Mouse (Mus musculus) heart, postnatal 0 days (tissue): Measurements from ENCODE around the gene Dnah2. TPM values are rescaled to one million over a fixed set of nuclear protein-coding genes. Genes with fewer than 3 reads are reported as not detected.
A peak's percentile ranks its signal among the peaks of the same experiment; 100 is the strongest.

Experiments
- ATAC-seq: fragments of 200-750 bp; cut with Nextera tagmentation; 2 replicates; pipeline ENCODE4 v1.8.0; 2017; ENCODE audit warnings: low read depth, moderate number of reproducible peaks, moderate library complexity; ENCODE audit not compliant: insufficient read depth
- DNase-seq: peaks from one replicate; pipeline ENCODE4 v3.0.0-alpha.2; 2016; ENCODE audit warnings: low spot score
- H3K27ac ChIP-seq: fragments of 300-500 bp; sonication (generic); 2 replicates; pipeline ENCODE4 v1.5.1; 2014; ENCODE audit warnings: low read depth, mild to moderate bottlenecking
- H3K27me3 ChIP-seq: fragments of 300-500 bp; sonication (generic); 2 replicates; pipeline ENCODE4 v1.6.1; 2014; ENCODE audit warnings: low read length, mixed read lengths; ENCODE audit not compliant: control insufficient read depth, insufficient read depth
- H3K36me3 ChIP-seq: fragments of 300-500 bp; sonication (generic); replicated peaks from 2 replicates; pipeline ENCODE4 v1.6.1; 2014; ENCODE audit warnings: low read length, mixed read lengths; ENCODE audit not compliant: control insufficient read depth, insufficient read depth
- H3K4me1 ChIP-seq: fragments of 300-500 bp; sonication (generic); 2 replicates; pipeline ENCODE4 v1.6.1; 2014; ENCODE audit warnings: antibody characterized with exemption; ENCODE audit not compliant: control insufficient read depth, insufficient read depth
- H3K4me2 ChIP-seq: fragments of 300-500 bp; sonication (generic); 2 replicates; pipeline ENCODE4 v1.6.1; 2014; ENCODE audit warnings: low read depth, mild to moderate bottlenecking, low read length, moderate library complexity
- H3K4me3 ChIP-seq: fragments of 300-500 bp; sonication (generic); 2 replicates; pipeline ENCODE4 v1.5.1; 2014; ENCODE audit warnings: low read depth, low read length
- H3K9ac ChIP-seq: fragments of 300-500 bp; sonication (generic); replicated peaks from 2 replicates; pipeline ENCODE4 v1.6.1; 2014; ENCODE audit warnings: low read depth, low read length, mixed read lengths
- H3K9me3 ChIP-seq: fragments of 300-500 bp; sonication (generic); replicated peaks from 2 replicates; pipeline ENCODE4 v1.6.1; 2016; ENCODE audit warnings: low read length; ENCODE audit not compliant: control insufficient read depth
- CTCF ChIP-seq: IDR thresholded peaks from 2 replicates; pipeline ENCODE4 v1.5.1; 2016; ENCODE audit warnings: antibody characterized with exemption, control low read depth, low read depth
- EP300 ChIP-seq: IDR thresholded peaks from 2 replicates; pipeline ENCODE4 v1.6.1; 2016; ENCODE audit warnings: antibody characterized with exemption, low read depth
- WGBS: fragments of 180-500 bp; shearing (Covaris S2); extraction: QIAGEN DNeasy Blood & Tissue Kit; methylation state at CpG from one replicate; pipeline ENCODE4 v1.1.7; 2014; 5-methylcytosine and 5-hydroxymethylcytosine counted together
- polyA plus RNA-seq: library from polyadenylated mRNA; unstranded; fragments of >200 nt; fragmentation: Nextera tagmentation; extraction: Ambion mirVana; gene quantifications from 2 replicates; pipeline ENCODE4 v1.2.1, GENCODE M21; 2015
- total RNA-seq: library from RNA; depleted of rRNA; stranded (reverse); fragments of >200 nt; gene quantifications from 2 replicates; pipeline ENCODE4 v1.2.3, GENCODE M21; 2014; ENCODE audit warnings: low replicate concordance

The Dnah2 gene
- total and polyA plus RNA-seq, 2 experiments from 2014 or later = 0.03 TPM; not detected in 1

- no peaks in the 10 kb centered on the region for H3K27me3 ChIP-seq
- H3K9ac ChIP-seq = no peak overlapping the region
- WGBS = 85% methylated on average over 15 of the region's 15 CpGs
- ATAC-seq (no peak), DNase-seq (no peak)
- no peak for TF ChIP-seq CTCF
- H3K4me1 ChIP-seq = no peaks in the 10 kb centered on the region
- no peak overlapping the region for H3K4me3 ChIP-seq
- H3K36me3 ChIP-seq = no peaks in the 10 kb centered on the region
- H3K9me3 ChIP-seq = no peaks in the 10 kb centered on the region
- H3K4me2 ChIP-seq = no peak overlapping the region
- H3K27ac ChIP-seq = no peak overlapping the region
These were observed 118.3 kb downstream of the Dnah2 start for GRCm38 (mm10) chr11:69430631-69431030.

GRCm38 (mm10) chr11:69429313-69429712 lies 119.6 kb downstream of the Dnah2 start:
- H3K4me2 ChIP-seq = no peak overlapping the region
- H3K27me3 ChIP-seq = no peaks in the 10 kb centered on the region
- ATAC-seq = no peak
- H3K27ac ChIP-seq = no peak overlapping the region
- no peaks in the 10 kb centered on the region for H3K4me1 ChIP-seq
- no peaks in the 10 kb centered on the region for H3K9me3 ChIP-seq
- WGBS = 25% methylated on average over 2 of the region's 2 CpGs
- H3K9ac ChIP-seq = no peak overlapping the region
- TF ChIP-seq EP300 = no peak
- no peak for TF ChIP-seq CTCF
- DNase-seq = no peak
- H3K36me3 ChIP-seq = no peaks in the 10 kb centered on the region
- no peak overlapping the region for H3K4me3 ChIP-seq

- H3K36me3 ChIP-seq = no peaks in the 10 kb centered on the region
- no peaks in the 10 kb centered on the region for H3K9me3 ChIP-seq
- no peak overlapping the region for H3K27ac ChIP-seq
- no peak overlapping the region for H3K4me2 ChIP-seq
- H3K4me1 ChIP-seq = no peaks in the 10 kb centered on the region
- 29% methylated on average over 4 of the region's 4 CpGs for WGBS
- no peaks in the 10 kb centered on the region for H3K27me3 ChIP-seq
- no peak overlapping the region for H3K4me3 ChIP-seq
- TF ChIP-seq EP300 (no peak), CTCF (no peak)
- DNase-seq (no peak), ATAC-seq (0 out of 2 replicates have a peak, but pooled peaks have one; percentile 38)
- no peak overlapping the region for H3K9ac ChIP-seq
These were observed 120.2 kb downstream of the Dnah2 start for GRCm38 (mm10) chr11:69428751-69429150.

- H3K4me2 ChIP-seq = no peak overlapping the region
- H3K9ac ChIP-seq = no peak overlapping the region
- H3K4me3 ChIP-seq = no peak overlapping the region
- no peak overlapping the region for H3K27ac ChIP-seq
- DNase-seq (no peak), ATAC-seq (no peak)
- peaks cover 7% of the 10 kb centered on the region; the same call in 1 of the 2 replicates for H3K27me3 ChIP-seq
- TF ChIP-seq CTCF (no peak), EP300 (no peak)
- H3K4me1 ChIP-seq = no peaks in the 10 kb centered on the region
- 66% methylated on average over 2 of the region's 2 CpGs for WGBS
- H3K9me3 ChIP-seq = no peaks in the 10 kb centered on the region
- no peaks in the 10 kb centered on the region for H3K36me3 ChIP-seq
These were observed 122.7 kb downstream of the Dnah2 start for GRCm38 (mm10) chr11:69426246-69426645.

- Histone ChIP-seq H3K36me3 (no peaks in the 10 kb centered on the region), H3K4me3 (no peak overlapping the region), H3K27ac (no peak overlapping the region), H3K4me1 (peaks cover 11% of the 10 kb centered on the region), H3K9me3 (no peaks in the 10 kb centered on the region), H3K4me2 (no peak overlapping the region), H3K27me3 (peaks cover 13% of the 10 kb centered on the region; the same call in 1 of the 2 replicates), H3K9ac (no peak overlapping the region)
- ATAC-seq = no peak
- TF ChIP-seq CTCF (no peak), EP300 (no peak)
- no peak for DNase-seq
- WGBS = 49% methylated on average over 6 of the region's 6 CpGs
These were observed 125.0 kb downstream of the Dnah2 start for GRCm38 (mm10) chr11:69423885-69424284.

- TF ChIP-seq CTCF = no peak
- no peak for TF ChIP-seq EP300
- no peak overlapping the region for H3K4me2 ChIP-seq
- no peaks in the 10 kb centered on the region for H3K9me3 ChIP-seq
- 89% methylated on average over 10 of the region's 10 CpGs for WGBS
- no peak overlapping the region for H3K4me3 ChIP-seq
- ATAC-seq (no peak), DNase-seq (no peak)
- H3K4me1 ChIP-seq = peaks cover 11% of the 10 kb centered on the region
- no peak overlapping the region for H3K27ac ChIP-seq
- peaks cover 13% of the 10 kb centered on the region; the same call in 1 of the 2 replicates for H3K27me3 ChIP-seq
- no peak overlapping the region for H3K9ac ChIP-seq
- H3K36me3 ChIP-seq = no peaks in the 10 kb centered on the region
These were observed 126.1 kb downstream of the Dnah2 start for GRCm38 (mm10) chr11:69422842-69423241.
